Mouse (Mus musculus): ENCODE measurements around the gene Hddc3.

DNA sequence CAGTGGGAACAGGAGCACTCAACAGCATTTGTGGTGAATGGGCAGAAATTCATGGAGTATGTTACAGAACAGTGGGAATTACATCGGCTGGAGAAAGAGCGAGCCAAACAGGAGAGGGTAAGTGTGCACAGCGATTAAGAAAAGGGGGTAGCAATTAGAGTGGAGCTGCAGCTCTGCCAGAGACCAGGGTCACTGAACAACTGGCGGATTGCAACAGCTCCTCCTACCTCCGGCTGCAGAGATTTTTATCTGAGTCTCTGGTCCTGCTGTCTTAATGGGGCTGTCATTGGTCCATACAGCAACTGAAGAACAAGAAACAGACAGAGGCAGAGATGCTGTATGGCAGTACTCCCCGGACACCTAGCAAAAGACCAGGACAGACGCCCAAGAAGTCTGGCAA, 32.1 kb upstream of the Hddc3 start:
- TF ChIP-seq CTCF (IDR thresholded peaks at IDR 0.05; ENCODE audit: extremely low read depth, insufficient read length, insufficient replicate concordance, low read depth, low read length): no peak
- no peak for TF ChIP-seq POLR2A (IDR thresholded peaks at IDR 0.05; ENCODE audit: low read depth, low read length)

Measured in small intestine, adult 2 months (tissue).